ENCODE assay signal across 8 mouse cellular contexts in genomic region chr2:181071706-181072402, GRCm38 (mm10). TPM values are rescaled to one million over a fixed set of nuclear protein-coding genes. Genes with fewer than 3 reads are reported as not detected.
DNase-seq lines count a peak whose midpoint lies in the region; ATAC-seq and TF ChIP-seq lines count a peak whose summit lies in the region.

No protein-coding gene starts in this region.

- peak; percentile 82 to 90 for DNase-seq in heart, postnatal 10 days
- DNase-seq in layer of hippocampus, adult 18-20 months (ENCODE audit: low spot score in 2 of 2), result peak; percentile 83 to 94
- peak; percentile 79 for DNase-seq in lung, adult 2 months
- DNase-seq in ovary, adult 18-20 months (ENCODE audit: low spot score), result peak; percentile 29
- DNase-seq in thymus, adult 18-20 months, result peak; percentile 10 to 21

- no peak for TF ChIP-seq POLR2A in bone marrow, adult 2 months (IDR thresholded peaks at IDR 0.05; ENCODE audit: borderline replicate concordance, control insufficient read depth, low read depth, low read length)
- TF ChIP-seq POLR2A in lung, adult 2 months (IDR thresholded peaks at IDR 0.05; ENCODE audit: borderline replicate concordance, extremely low read depth, low read depth, low read length), result no peak

- TF ChIP-seq CTCF in bone marrow, adult 2 months (IDR thresholded peaks at IDR 0.05; ENCODE audit: control insufficient read depth, insufficient read depth, low read length), result peak; percentile 87
- peak; percentile 92 for TF ChIP-seq CTCF in lung, adult 2 months (IDR thresholded peaks at IDR 0.05; ENCODE audit: insufficient read depth, low read length)

- no peaks in the 10 kb centered on the region for H3K4me1 ChIP-seq in bone marrow, adult 2 months (ENCODE audit: control insufficient read depth, insufficient read depth, low read length)
- H3K4me1 ChIP-seq in lung, adult 2 months (ENCODE audit: control insufficient read depth, insufficient read depth, low read length), result no peaks in the 10 kb centered on the region

- intact Hi-C loops in heart, postnatal 10 days (cut with DNase I), result loop anchor here (1.0 to 5.0 kb wide), 2 partner anchors 40 to 76 kb away; no protein-coding TSS in a partner anchor

- no peak overlapping the region for H3K4me3 ChIP-seq in bone marrow, adult 2 months (replicated peaks; ENCODE audit: control insufficient read depth, low read depth, low read length)
- H3K4me3 ChIP-seq in lung, adult 2 months (replicated peaks; ENCODE audit: extremely low read depth, low read depth, low read length), result no peak overlapping the region

- no peak overlapping the region for H3K27ac ChIP-seq in bone marrow, adult 2 months (ENCODE audit: control insufficient read depth, insufficient read depth, low read depth, low read length, poor library complexity)

- ATAC-seq in CD4-positive, CD25-positive, alpha-beta regulatory T cell, adult 4 months, result peak; percentile 47
- peak; percentile 79 for ATAC-seq in erythroblast, adult 5-6 weeks (replicated peaks; ENCODE audit: low FRiP score, poor library complexity, severe bottlenecking)

- WGBS in bone marrow, adult 2 months, result 45% methylated on average over 7 of the region's 7 CpGs
- WGBS in lung, adult 2 months, result 56% methylated on average over 7 of the region's 7 CpGs

RNA-seq across cellular contexts. Expression of gene Chrna4, which starts 28.5 kb away (rescaled TPM):
- not detected for polyA plus RNA-seq in CD4-positive, CD25-positive, alpha-beta regulatory T cell, adult 4 months (2017; shearing (Covaris generic))
- not detected in 2 replicates for polyA plus RNA-seq in bone marrow, adult 2 months (2011; ENCODE audit: insufficient read depth, insufficient read length, low replicate concordance, missing spikeins)
- total RNA-seq in erythroblast, adult 5-6 weeks (2015; ENCODE audit: low replicate concordance), result not detected in 2 replicates
- total RNA-seq in erythroblast, adult 5-6 weeks (2017; ENCODE audit: low replicate concordance), result not detected in 2 replicates
- total RNA-seq in heart, postnatal 10 days (2021), result under 1 TPM; 0.12 to 0.34 TPM
- total RNA-seq in layer of hippocampus, adult 18-20 months (2021), result 10 to 100 TPM; 15.7 to 19.6 TPM
- polyA plus RNA-seq in lung, adult 2 months (2012; rRNA removed), result 0.02 TPM in 1 of 2 replicates, not detected in the other

Comparison
In these comparisons a context has a peak if more than half of its experiments do, and no peak if none do; other contexts are left out.
1. DNase-seq: peak in every context shown above with its lines; median percentile 88 in layer of hippocampus, adult 18-20 months; 86 in heart, postnatal 10 days; 79 in lung, adult 2 months; 29 in ovary, adult 18-20 months; 16 in thymus, adult 18-20 months.
2. RNA of gene Chrna4, which starts 28.5 kb away (total RNA-seq): 15.7 to 19.6 TPM in layer of hippocampus, adult 18-20 months; 0.12 to 0.34 TPM in heart, postnatal 10 days and not detected in erythroblast, adult 5-6 weeks; every median in the first group is over 10 times any median in the second.